In genomic region chr12:108239441-108239840, GRCm38 (mm10) we compare ENCODE assay signal across 8 mouse cellular contexts. TPM values are rescaled to one million over a fixed set of nuclear protein-coding genes. Genes with fewer than 3 reads are reported as not detected.
DNase-seq lines count a peak whose midpoint lies in the region; ATAC-seq and TF ChIP-seq lines count a peak whose summit lies in the region.

No protein-coding gene starts in this region.

- no peak overlapping the region for H3K9ac ChIP-seq in lung, postnatal 0 days (replicated peaks; ENCODE audit: low read depth)

- intact Hi-C loops in heart, postnatal 25 days (cut with DNase I), result loop anchor here (5.0 kb wide), 1 partner anchor 33 kb away; no protein-coding TSS in a partner anchor

- H3K9me3 ChIP-seq in lung, postnatal 0 days (ENCODE audit: low read length), result no peaks in the 10 kb centered on the region

- no peaks in the 10 kb centered on the region for H3K36me3 ChIP-seq in lung, postnatal 0 days (ENCODE audit: insufficient read depth, low read length)

- no peak for TF ChIP-seq EP300 in lung, postnatal 0 days (IDR thresholded peaks at IDR 0.05)

- peak; percentile 74 to 77 for DNase-seq in heart, adult 18-20 months
- no peak for DNase-seq in heart, postnatal 25 days (ENCODE audit: low spot score)
- peak; percentile 89 for DNase-seq in cerebellum, adult 9-11 months
- DNase-seq in heart, adult 8-10 months (ENCODE audit: low spot score), result peak; percentile 53
- DNase-seq in kidney, postnatal 14 days, result peak; percentile 84
- DNase-seq in lung, postnatal 0 days (ENCODE audit: low spot score), result peak; percentile 78

- no peak for TF ChIP-seq CTCF in lung, postnatal 0 days (IDR thresholded peaks at IDR 0.05)

- no peak overlapping the region for H3K4me2 ChIP-seq in lung, postnatal 0 days (replicated peaks; ENCODE audit: low read depth, low read length)

- H3K27me3 ChIP-seq in lung, postnatal 0 days (replicated peaks; ENCODE audit: insufficient read depth, low read length), result no peaks in the 10 kb centered on the region

- 29% methylated on average over 5 of the region's 5 CpGs for WGBS in lung, postnatal 0 days

- ATAC-seq in lung, postnatal 0 days, result peak; percentile 82
- no peak for ATAC-seq in megakaryocyte progenitor cell, adult 5-6 weeks (replicated peaks; ENCODE audit: poor library complexity)
- no peak for ATAC-seq in megakaryocyte-erythroid progenitor cell, adult 5-6 weeks (replicated peaks; ENCODE audit: low FRiP score, low TSS enrichment, poor library complexity, severe bottlenecking)

- H3K4me3 ChIP-seq in lung, postnatal 0 days (ENCODE audit: low read depth, low read length), result no peak overlapping the region

- peaks cover 26% of the 10 kb centered on the region for H3K4me1 ChIP-seq in lung, postnatal 0 days (ENCODE audit: insufficient read depth, low read depth, low read length)

- H3K27ac ChIP-seq in lung, postnatal 0 days (ENCODE audit: low read length), result no peak overlapping the region

RNA-seq across cellular contexts. Expression of gene Ccdc85c, which starts 35.8 kb away (rescaled TPM):
- 10 to 100 TPM; 38.5 to 42.5 TPM for total RNA-seq in heart, adult 18-20 months (2021)
- 10 to 100 TPM; 36.4 to 40.9 TPM for total RNA-seq in heart, postnatal 25 days (2021)
- total RNA-seq in heart, adult 8-10 months (2022), result 10 to 100 TPM; 38.2 to 46.2 (median 40.0) TPM
- polyA plus RNA-seq in lung, postnatal 0 days (2015; fragmentation: Nextera tagmentation; extraction: Ambion mirVana), result 4.1 and 4.5 TPM in 2 replicates
- total RNA-seq in megakaryocyte progenitor cell, adult 5-6 weeks (2015), result 0.39 and 0.64 TPM in 2 replicates
- total RNA-seq in megakaryocyte progenitor cell, adult 5-6 weeks (2017), result 0.46 and 1.6 TPM in 2 replicates
- total RNA-seq in megakaryocyte-erythroid progenitor cell, adult 5-6 weeks (2014; fragmentation: Nextera tagmentation), result 1.3 TPM in 1 of 2 replicates, not detected in the other
- 0.42 and 1.3 TPM in 2 replicates for total RNA-seq in megakaryocyte-erythroid progenitor cell, adult 5-6 weeks (2017)

Comparison
In these comparisons a context has a peak if more than half of its experiments do, and no peak if none do; other contexts are left out.
1. RNA of gene Ccdc85c, which starts 35.8 kb away (total RNA-seq): 38.5 to 42.5 TPM in heart, adult 18-20 months, 36.4 to 40.9 TPM in heart, postnatal 25 days and 38.2 to 46.2 TPM in heart, adult 8-10 months; 0.39 to 1.6 TPM in megakaryocyte progenitor cell, adult 5-6 weeks and 0.42 to 1.3 TPM in megakaryocyte-erythroid progenitor cell, adult 5-6 weeks; every median in the first group is over 10 times any median in the second.